Mouse (Mus musculus) Muller cell, postnatal 12 days (primary cell): ENCODE measurements around the gene Sft2d1.
"Not testable (repeated sequence)": the region's sequence is repeated elsewhere in the genome, so short reads cannot be mapped to it uniquely, and the experiment has no call there.

ENCODE experiments used
- DNase-seq: peaks from one replicate; pipeline ENCODE4 v3.0.0-alpha.2; 2015; ENCODE audit errors: inconsistent ontology term

Gene Sft2d1

DNA sequence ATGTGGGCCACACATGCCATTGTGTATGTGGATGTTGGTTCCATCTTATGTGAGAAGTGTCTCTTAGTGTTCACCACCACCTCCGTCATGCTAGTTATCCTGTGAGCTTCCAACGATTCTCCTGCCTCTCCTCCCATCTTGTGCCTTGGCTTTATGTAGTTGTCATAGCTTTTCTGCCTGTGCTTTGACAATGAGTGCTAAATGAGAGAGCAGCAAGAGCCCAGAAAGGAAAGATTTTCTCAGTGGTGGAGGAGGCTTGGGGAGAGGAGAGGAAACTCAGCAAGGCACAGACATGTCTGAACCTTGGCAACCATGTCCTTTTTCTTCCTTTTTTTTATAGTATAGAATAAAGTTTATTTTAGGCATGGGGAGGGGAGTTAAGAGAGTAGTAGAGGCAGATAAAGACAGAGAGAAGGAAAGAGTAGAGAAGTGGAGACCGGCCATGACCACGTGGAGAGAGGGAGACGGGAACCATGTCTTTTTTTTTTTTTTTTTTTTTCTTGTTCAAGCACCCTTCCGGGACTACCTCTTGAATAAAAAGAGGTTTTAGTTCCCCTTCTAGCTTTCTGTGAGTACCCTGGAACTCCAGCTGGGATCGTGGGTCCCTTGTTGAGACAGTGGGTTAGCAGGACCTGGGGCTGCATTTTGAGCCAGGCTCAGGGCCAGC, 8.0 kb upstream of the Sft2d1 start:
- no peak for DNase-seq

GRCm38 (mm10) chr17:8303671-8304070, 7.2 kb upstream of the Sft2d1 start:
- DNase-seq = no peak

GRCm38 (mm10) chr17:8305801-8306200, 5.1 kb upstream of the Sft2d1 start:
- peak; percentile 51 for DNase-seq

- DNase-seq = no peak
Observed at GRCm38 (mm10) chr17:8311751-8312150, 849 bp downstream of the Sft2d1 start.

GRCm38 (mm10) chr17:8313976-8314375, 3.1 kb downstream of the Sft2d1 start:
- no peak for DNase-seq

DNA sequence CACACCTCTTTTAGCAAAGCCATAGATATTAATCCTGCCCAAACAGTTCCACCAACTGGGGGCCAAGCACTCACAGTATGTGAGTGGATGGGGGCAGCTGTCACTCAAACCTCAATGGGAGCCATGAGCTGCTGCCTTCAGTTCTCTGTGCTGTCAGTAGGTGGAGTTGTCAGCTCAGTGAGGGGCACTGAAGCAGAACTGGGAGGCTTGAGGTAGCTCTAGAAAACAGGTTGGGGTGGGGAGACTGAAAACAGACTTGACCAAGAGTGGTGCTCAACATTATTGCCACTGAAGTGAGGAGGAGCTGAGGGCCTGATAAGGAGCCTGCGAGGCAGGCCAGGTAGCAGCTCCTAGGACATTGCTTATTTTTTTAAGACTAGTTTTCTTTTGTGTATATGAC, 5.3 kb downstream of the Sft2d1 start:
- DNase-seq = no peak

GRCm38 (mm10) chr17:8326877-8327276, 16.0 kb downstream of the Sft2d1 start:
- not testable (repeated sequence) for DNase-seq

DNA sequence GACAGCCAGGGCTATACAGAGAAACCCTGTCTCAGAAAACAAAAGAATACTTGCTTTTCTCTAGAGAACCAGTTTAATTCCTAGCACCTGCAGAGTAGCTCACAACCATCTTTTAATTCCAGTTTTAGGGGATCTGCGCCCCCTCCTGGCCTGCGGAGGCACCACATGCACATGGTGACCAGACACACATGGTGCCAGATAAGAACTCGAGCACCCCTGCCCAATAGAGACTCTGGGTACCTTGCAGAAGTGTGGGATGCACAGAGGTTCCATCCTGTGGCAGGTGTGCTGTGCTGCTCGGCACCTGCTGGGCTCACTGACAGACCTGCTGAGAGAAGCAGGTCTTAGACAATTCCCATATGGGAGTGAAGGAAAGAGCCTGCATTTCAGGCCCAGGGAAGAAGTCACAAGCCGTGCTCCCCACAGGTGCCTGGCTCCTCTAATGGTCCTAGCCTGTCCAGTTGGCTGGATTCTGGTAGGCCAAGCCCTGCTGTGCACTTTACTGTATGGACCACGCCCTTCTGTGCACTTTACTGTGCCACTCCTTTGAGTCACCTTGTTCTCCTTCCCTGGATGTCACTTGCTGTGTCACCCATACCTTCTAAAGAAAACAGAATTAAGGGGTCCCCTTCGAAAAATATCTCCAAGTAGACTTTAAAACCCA, 17.7 kb downstream of the Sft2d1 start:
- DNase-seq = no peak

GRCm38 (mm10) chr17:8330602-8331001, 19.7 kb downstream of the Sft2d1 start:
- no peak for DNase-seq

GRCm38 (mm10) chr17:8337159-8337558, 26.3 kb downstream of the Sft2d1 start, which contains the start of gene Prr18:
Prr18 (plus strand) TSS chr17:8337459.
- not testable (repeated sequence) for DNase-seq

- peak; percentile 34 for DNase-seq
Observed at GRCm38 (mm10) chr17:8339666-8340374, 28.9 kb downstream of the Sft2d1 start.

GRCm38 (mm10) chr17:8340407-8341359, 29.8 kb downstream of the Sft2d1 start:
- peak; percentile 59 for DNase-seq

- no peak for DNase-seq
Observed at GRCm38 (mm10) chr17:8341360-8341963, 30.6 kb downstream of the Sft2d1 start.

DNA sequence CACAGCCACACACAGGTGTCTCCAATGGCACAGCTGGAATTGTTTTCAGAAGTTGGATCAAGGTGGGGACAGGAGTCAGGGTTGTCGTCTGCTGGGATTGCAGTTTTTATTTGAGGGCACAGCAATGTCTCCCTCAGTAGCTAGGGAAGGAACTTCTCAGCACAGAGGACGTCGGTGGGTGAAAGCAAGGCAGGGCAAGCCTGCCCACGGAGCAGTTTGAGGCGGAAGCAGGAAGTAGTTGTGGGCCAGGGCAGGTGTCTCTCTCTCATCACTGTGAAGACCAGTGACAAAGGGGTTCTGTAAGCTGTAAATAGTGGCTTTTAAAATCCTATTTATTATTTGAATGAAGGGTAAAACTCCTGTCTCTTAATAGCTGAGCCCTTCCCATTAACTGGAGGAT, 31.8 kb downstream of the Sft2d1 start:
- DNase-seq = no peak

GRCm38 (mm10) chr17:8343416-8343815, 32.5 kb downstream of the Sft2d1 start:
- no peak for DNase-seq

GRCm38 (mm10) chr17:8347765-8348285, 36.9 kb downstream of the Sft2d1 start:
- no peak for DNase-seq

GRCm38 (mm10) chr17:8348941-8349340, 38.0 kb downstream of the Sft2d1 start:
- no peak for DNase-seq

DNA sequence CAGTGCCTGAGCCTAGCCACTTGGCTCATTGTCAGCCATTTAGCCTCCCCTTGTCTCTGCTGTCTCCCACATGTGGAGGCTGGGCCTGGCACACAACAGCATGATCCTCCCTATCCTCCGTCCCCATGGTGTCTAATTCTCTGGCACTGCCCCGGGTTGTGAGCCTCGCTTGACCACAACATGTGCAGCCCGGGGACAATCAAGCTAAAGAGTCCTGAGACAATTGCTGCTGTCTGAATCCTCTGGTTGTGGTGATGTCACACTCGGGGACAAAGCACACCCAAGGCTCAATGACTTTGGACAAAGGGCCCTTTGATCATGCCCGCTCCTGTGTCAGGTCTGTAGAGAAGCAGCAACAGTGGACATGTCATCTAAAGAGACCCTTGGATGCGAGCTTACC, 40.2 kb downstream of the Sft2d1 start:
- peak; percentile 88 for DNase-seq

- no peak for DNase-seq
Observed at GRCm38 (mm10) chr17:8355692-8356091, 44.8 kb downstream of the Sft2d1 start, which contains the start of gene T2. T2 (plus strand) TSS chr17:8355992.

GRCm38 (mm10) chr17:8357498-8357897, 46.6 kb downstream of the Sft2d1 start:
- DNase-seq = no peak

DNA sequence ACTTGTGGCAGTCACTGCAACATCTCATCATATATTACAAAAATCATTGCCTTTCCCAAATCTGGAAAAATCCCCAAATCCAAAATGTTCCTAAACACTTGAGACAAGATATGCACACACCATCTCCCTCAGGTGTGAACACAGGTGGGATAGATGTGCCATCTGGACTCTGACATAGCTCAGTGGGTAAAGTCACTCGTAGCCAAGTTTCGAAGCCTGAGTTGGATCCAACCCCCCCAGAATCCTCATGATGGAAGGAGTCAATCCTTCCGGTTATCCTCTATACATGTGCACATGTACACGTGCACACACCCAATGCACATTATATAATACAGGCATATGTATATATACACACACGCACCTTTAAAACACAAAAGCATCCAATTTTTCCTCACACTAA, 50.0 kb downstream of the Sft2d1 start:
- DNase-seq = no peak
